Mouse (Mus musculus) 416B (cell line): ENCODE measurements at regions not wholly inside any gene's neighbourhood (a gene's known extent, or its start where the extent isn't known, plus 50 kb on each side); places are given as distances from the start of the nearest gene placed in this dataset.
A peak's percentile ranks its signal among the peaks of the same experiment; 100 is the strongest.

Experiments
- DNase-seq: peaks from one replicate; pipeline ENCODE4 v3.0.0; 2011; ENCODE audit warnings: low read depth

GRCm38 (mm10) chr11:114611690-114612089, 56.6 kb upstream of the Rpl38 start:
- DNase-seq: no peak

GRCm38 (mm10) chr11:114608009-114608408, 60.3 kb upstream of the Rpl38 start:
- DNase-seq: no peak

- no peak for DNase-seq
Observed at GRCm38 (mm10) chr11:114603108-114603507, 65.2 kb upstream of the Rpl38 start.

- no peak for DNase-seq
Observed at GRCm38 (mm10) chr11:114597225-114597624, 71.1 kb upstream of the Rpl38 start.

- DNase-seq: no peak
Observed at GRCm38 (mm10) chr11:114592961-114593360, 75.4 kb upstream of the Rpl38 start.

- DNase-seq: no peak
Observed at GRCm38 (mm10) chr11:114588554-114588953, 79.8 kb upstream of the Rpl38 start.

GRCm38 (mm10) chr11:114587986-114588385, 80.3 kb upstream of the Rpl38 start:
- DNase-seq: no peak

GRCm38 (mm10) chr11:114586400-114586799, 81.9 kb upstream of the Rpl38 start:
- DNase-seq: no peak

GRCm38 (mm10) chr11:114584804-114585203, 83.5 kb upstream of the Rpl38 start:
- no peak for DNase-seq

GRCm38 (mm10) chr11:114584146-114584545, 84.2 kb upstream of the Rpl38 start:
- DNase-seq: no peak

GRCm38 (mm10) chr11:114579986-114580385, 88.3 kb upstream of the Rpl38 start:
- no peak for DNase-seq

GRCm38 (mm10) chr11:114578551-114578950, 89.8 kb upstream of the Rpl38 start:
- DNase-seq: peak; percentile 72

- DNase-seq: peak; percentile 54
Observed at GRCm38 (mm10) chr11:114576803-114577202, 91.5 kb upstream of the Rpl38 start.

- DNase-seq: no peak
Observed at GRCm38 (mm10) chr11:114571144-114571869, 97.0 kb upstream of the Rpl38 start.

- DNase-seq: no peak
Observed at GRCm38 (mm10) chr11:114570076-114570475, 98.2 kb upstream of the Rpl38 start.

- DNase-seq: no peak
Observed at GRCm38 (mm10) chr11:114567814-114568800, 100.2 kb upstream of the Rpl38 start.

GRCm38 (mm10) chr11:114567045-114567780, 101.1 kb upstream of the Rpl38 start:
- no peak for DNase-seq

GRCm38 (mm10) chr11:114564949-114565348, 103.4 kb upstream of the Rpl38 start:
- no peak for DNase-seq

GRCm38 (mm10) chr11:114563172-114563571, 105.2 kb upstream of the Rpl38 start:
- DNase-seq: no peak

- peak; percentile 75 for DNase-seq
Observed at GRCm38 (mm10) chr11:114554576-114554975, 113.7 kb upstream of the Rpl38 start.

GRCm38 (mm10) chr11:114553992-114554391, 114.3 kb upstream of the Rpl38 start:
- DNase-seq: peak; percentile 93

GRCm38 (mm10) chr11:114552176-114552575, 116.1 kb upstream of the Rpl38 start:
- no peak for DNase-seq
